Mouse (Mus musculus): ENCODE measurements around the gene Olfr906. TPM values are rescaled to one million over a fixed set of nuclear protein-coding genes. Genes with fewer than 3 reads are reported as not detected.

Olfr906 gene
- polyA plus RNA-seq, 1 experiment from 2014 or later = not detected

Other genes starting within 250 kb of the Olfr906 start
- not detected in 2 replicates for gene Olfr143, start 234.3 kb upstream of the Olfr906 start, polyA plus RNA-seq (2014; fragmentation: Nextera tagmentation; extraction: Ambion mirVana)
- not detected in 2 replicates for gene Olfr895, start 219.2 kb upstream of the Olfr906 start, polyA plus RNA-seq (2014; fragmentation: Nextera tagmentation; extraction: Ambion mirVana)
- not detected in 2 replicates for gene Olfr896-ps1, start 196.0 kb upstream of the Olfr906 start, polyA plus RNA-seq (2014; fragmentation: Nextera tagmentation; extraction: Ambion mirVana)
- gene Olfr25, start 158.0 kb upstream of the Olfr906 start, polyA plus RNA-seq (2014; fragmentation: Nextera tagmentation; extraction: Ambion mirVana) = not detected in 2 replicates
- not detected in 2 replicates for gene Olfr898, start 138.7 kb upstream of the Olfr906 start, polyA plus RNA-seq (2014; fragmentation: Nextera tagmentation; extraction: Ambion mirVana)
- not detected in 2 replicates for gene Olfr250, start 120.2 kb upstream of the Olfr906 start, polyA plus RNA-seq (2014; fragmentation: Nextera tagmentation; extraction: Ambion mirVana)
- not detected in 2 replicates for gene Olfr251, start 110.0 kb upstream of the Olfr906 start, polyA plus RNA-seq (2014; fragmentation: Nextera tagmentation; extraction: Ambion mirVana)
- not detected in 2 replicates for gene Olfr147, start 85.4 kb upstream of the Olfr906 start, polyA plus RNA-seq (2014; fragmentation: Nextera tagmentation; extraction: Ambion mirVana)
- gene Olfr901, start 57.6 kb upstream of the Olfr906 start, polyA plus RNA-seq (2014; fragmentation: Nextera tagmentation; extraction: Ambion mirVana) = not detected in 2 replicates
- not detected in 2 replicates for gene Olfr902, start 39.4 kb upstream of the Olfr906 start, polyA plus RNA-seq (2014; fragmentation: Nextera tagmentation; extraction: Ambion mirVana)
- gene Olfr904, start 23.9 kb upstream of the Olfr906 start, polyA plus RNA-seq (2014; fragmentation: Nextera tagmentation; extraction: Ambion mirVana) = not detected in 2 replicates
- not detected in 2 replicates for gene Olfr905, start 16.0 kb upstream of the Olfr906 start, polyA plus RNA-seq (2014; fragmentation: Nextera tagmentation; extraction: Ambion mirVana)
- not detected in 2 replicates for gene Olfr907, start 8.7 kb downstream of the Olfr906 start, polyA plus RNA-seq (2014; fragmentation: Nextera tagmentation; extraction: Ambion mirVana)
- gene Olfr911-ps1, start 34.5 kb downstream of the Olfr906 start, polyA plus RNA-seq (2014; fragmentation: Nextera tagmentation; extraction: Ambion mirVana) = not detected in 2 replicates
- gene Olfr910, start 50.8 kb downstream of the Olfr906 start, polyA plus RNA-seq (2014; fragmentation: Nextera tagmentation; extraction: Ambion mirVana) = not detected in 2 replicates
- not detected in 2 replicates for gene Olfr912, start 93.1 kb downstream of the Olfr906 start, polyA plus RNA-seq (2014; fragmentation: Nextera tagmentation; extraction: Ambion mirVana)
- not detected in 2 replicates for gene Olfr913, start 105.7 kb downstream of the Olfr906 start, polyA plus RNA-seq (2014; fragmentation: Nextera tagmentation; extraction: Ambion mirVana)
- gene Olfr914, start 118.0 kb downstream of the Olfr906 start, polyA plus RNA-seq (2014; fragmentation: Nextera tagmentation; extraction: Ambion mirVana) = not detected in 2 replicates
- not detected in 2 replicates for gene Olfr916, start 172.8 kb downstream of the Olfr906 start, polyA plus RNA-seq (2014; fragmentation: Nextera tagmentation; extraction: Ambion mirVana)
- gene Olfr917, start 178.8 kb downstream of the Olfr906 start, polyA plus RNA-seq (2014; fragmentation: Nextera tagmentation; extraction: Ambion mirVana) = not detected in 2 replicates
- not detected in 2 replicates for gene Olfr918, start 187.5 kb downstream of the Olfr906 start, polyA plus RNA-seq (2014; fragmentation: Nextera tagmentation; extraction: Ambion mirVana)
- not detected in 2 replicates for gene Olfr919, start 216.6 kb downstream of the Olfr906 start, polyA plus RNA-seq (2014; fragmentation: Nextera tagmentation; extraction: Ambion mirVana)
- gene Vwa5a, start 231.2 kb downstream of the Olfr906 start, polyA plus RNA-seq (2014; fragmentation: Nextera tagmentation; extraction: Ambion mirVana) = 10.2 and 11.9 TPM in 2 replicates